Mouse (Mus musculus) right cerebral cortex, postnatal 10 days (tissue): ENCODE measurements around the gene Cnnm4.

Experiments
- DNase-seq, 2 experiments: peaks; one replicate each; pipeline ENCODE4 v3.0.0; 2021; ENCODE audit warnings: low spot score in 2 of 2

Gene Cnnm4

DNA sequence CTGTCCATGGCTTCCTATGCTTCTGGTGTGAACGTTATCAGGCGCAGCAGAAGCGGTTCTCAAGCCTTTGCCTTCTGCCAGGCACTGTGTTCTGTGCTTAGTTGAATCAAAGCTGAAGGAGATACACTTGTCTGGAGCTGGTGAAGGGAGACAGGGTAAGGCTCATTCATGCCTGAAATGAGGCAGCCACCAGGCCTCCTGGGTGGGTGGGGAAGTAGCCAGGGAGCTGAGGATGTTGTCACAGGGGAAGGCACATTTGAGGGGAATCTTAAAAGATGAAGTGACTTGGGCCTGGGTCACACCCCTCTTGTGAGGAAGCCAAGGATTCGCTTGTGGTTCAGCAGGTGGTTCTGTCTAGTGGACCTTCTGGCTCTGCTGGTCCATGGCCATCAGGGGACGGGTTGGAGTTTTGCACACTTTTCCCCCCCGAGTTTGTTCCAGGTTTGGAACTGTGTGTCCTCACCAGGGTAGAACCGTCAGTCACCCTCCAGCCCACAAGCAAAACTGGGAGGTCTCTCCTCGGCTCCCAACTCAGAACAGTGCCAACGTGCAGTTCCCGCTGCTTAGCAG is 1.9 kb downstream of the Cnnm4 start:
- DNase-seq, result peak in 1 of 2 experiments; percentile 33

DNA sequence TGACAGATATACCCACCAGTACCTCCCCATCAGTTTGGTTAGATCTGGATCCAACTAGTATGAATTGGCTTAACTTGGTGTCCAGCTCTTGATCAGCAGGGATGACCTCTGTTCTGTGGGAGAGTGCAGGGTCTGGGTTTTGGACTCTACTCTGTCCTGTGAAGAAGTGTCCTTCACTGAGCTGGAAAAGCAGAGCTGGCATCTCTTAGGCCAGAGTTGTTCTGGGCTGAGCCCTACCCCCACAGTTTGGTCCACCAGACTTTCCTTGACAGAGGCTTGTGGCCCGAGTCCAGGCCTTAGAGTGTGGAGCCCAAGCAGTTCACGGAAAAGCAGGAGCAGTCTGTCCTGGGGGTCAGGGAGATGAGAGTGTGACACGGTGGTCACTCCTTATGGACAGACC is 3.2 kb downstream of the Cnnm4 start:
- DNase-seq, result peak in 1 of 2 experiments; percentile 44

GRCm38 (mm10) chr1:36475480-36476110 is 4.2 kb downstream of the Cnnm4 start:
- DNase-seq, result no peak

DNA sequence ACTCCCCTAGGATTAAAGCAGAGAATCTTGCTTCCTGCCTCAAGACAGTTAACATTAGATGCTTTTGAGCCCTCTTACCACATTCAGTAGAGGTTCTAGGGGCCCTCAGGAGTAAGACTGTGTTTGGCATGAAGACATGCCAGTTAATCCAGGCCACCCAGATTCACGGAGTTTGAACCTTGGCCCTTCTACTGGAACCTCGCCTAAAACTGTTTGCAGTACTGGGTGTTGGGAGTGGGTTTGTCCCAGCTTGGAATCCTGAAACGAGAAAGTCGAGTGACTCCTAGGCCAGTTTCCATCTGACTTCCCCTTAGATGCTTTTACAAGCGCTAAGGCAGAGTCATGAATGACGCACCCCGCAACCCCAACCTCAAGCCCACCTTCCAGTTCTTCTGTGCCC is 5.0 kb downstream of the Cnnm4 start:
- DNase-seq, result no peak

GRCm38 (mm10) chr1:36478343-36478795 is 6.9 kb downstream of the Cnnm4 start:
- DNase-seq, result peak in 1 of 2 experiments; percentile 49

- DNase-seq, result no peak
These were observed 8.8 kb downstream of the Cnnm4 start for GRCm38 (mm10) chr1:36479903-36480899.

DNA sequence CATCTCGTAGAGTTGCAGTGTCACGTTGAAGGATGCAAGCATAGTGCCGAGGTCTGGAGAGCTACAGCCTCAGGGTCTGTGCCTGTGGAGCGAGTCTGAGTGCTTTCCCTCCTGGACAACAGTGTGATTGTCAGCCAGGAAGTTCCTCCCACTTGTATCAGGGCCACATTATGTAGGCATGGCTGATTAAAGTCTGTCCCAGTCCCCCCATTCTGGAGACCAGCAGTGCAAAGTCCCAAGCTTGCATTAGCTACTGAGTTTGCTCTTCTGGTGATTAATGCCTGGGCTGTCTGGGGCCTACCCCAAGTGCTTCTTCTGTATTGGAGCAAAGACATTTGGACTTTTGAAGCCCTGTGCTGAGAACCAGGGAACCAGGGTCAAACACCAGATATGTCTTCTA is 12.4 kb downstream of the Cnnm4 start:
- no peak for DNase-seq

DNA sequence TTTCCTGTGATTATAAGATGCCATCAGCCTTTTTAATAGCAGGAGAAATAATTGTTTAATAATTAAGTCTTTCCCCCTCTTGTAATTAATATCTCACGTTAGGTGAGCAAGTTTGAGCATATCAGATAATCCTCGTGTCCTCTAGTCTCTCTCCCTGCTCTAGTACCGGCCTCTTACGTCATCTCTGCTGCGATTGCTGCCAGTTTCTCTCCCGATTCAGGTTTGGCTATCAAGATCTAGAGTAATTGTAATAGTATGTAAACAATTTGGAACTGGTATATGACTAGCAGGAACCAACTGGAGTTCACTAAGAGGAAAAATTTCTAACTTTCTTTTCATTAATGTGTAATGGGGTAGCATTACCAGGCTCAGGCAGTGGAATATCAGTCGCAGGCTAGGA is 13.7 kb downstream of the Cnnm4 start:
- no peak for DNase-seq

GRCm38 (mm10) chr1:36487111-36487510 is 15.7 kb downstream of the Cnnm4 start:
- DNase-seq, result no peak

GRCm38 (mm10) chr1:36489661-36490060 is 18.2 kb downstream of the Cnnm4 start:
- DNase-seq, result no peak

- no peak for DNase-seq
These were observed 21.2 kb downstream of the Cnnm4 start for GRCm38 (mm10) chr1:36492416-36493139.

DNA sequence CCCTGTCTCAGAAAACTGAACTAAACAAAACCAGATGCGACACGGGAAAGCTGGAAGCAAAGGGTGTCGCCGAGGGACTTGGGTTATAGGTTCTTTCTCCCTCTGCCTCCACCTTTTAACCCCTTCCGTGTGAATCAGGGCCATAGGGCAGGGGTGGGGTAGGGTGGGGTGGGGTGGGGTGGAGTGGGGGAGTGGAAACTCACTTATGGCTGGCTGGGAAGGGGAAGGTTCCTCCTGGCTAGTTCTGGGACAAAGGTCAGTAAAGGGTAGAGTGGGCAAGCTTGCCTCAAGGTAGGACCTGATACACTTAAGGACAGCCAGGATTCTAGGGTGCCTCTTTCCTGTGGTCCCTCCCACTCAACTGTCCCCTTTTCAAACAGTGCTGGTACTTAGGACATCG is 21.9 kb downstream of the Cnnm4 start:
- no peak for DNase-seq

GRCm38 (mm10) chr1:36496719-36497118 is 25.3 kb downstream of the Cnnm4 start:
- peak in 1 of 2 experiments; percentile 58 for DNase-seq

DNA sequence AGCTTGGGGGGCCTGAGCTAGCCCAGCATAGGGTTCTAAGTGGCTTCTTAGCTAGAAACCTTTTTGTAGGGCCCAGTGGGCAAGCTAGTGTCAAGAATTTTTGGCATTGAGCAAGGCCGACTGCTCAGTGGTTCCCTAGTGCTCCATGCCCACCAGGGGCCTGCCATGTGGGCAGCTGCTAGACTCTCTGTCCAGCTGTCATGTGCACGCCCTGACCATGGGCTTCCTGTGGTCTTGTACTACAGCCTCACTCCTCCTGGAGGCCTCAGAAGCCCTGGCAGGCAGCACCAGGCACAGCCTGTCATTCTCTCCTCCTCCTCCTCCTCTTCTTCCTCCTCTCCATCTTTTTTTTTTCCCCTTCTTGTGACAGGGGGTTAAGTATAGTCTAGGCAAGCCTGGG is 25.9 kb downstream of the Cnnm4 start:
- no peak for DNase-seq

GRCm38 (mm10) chr1:36501261-36501660 is 29.8 kb downstream of the Cnnm4 start:
- peak in 1 of 2 experiments; percentile 81 for DNase-seq

GRCm38 (mm10) chr1:36508238-36508637 is 36.8 kb downstream of the Cnnm4 start:
- DNase-seq, result no peak

- DNase-seq, result peak; percentile 99 to 100
These were observed 40.0 kb downstream of the Cnnm4 start, which contains the start of gene Cnnm3 for GRCm38 (mm10) chr1:36511289-36512021. TSS of gene Cnnm3 (plus strand) at chr1:36511867.

DNA sequence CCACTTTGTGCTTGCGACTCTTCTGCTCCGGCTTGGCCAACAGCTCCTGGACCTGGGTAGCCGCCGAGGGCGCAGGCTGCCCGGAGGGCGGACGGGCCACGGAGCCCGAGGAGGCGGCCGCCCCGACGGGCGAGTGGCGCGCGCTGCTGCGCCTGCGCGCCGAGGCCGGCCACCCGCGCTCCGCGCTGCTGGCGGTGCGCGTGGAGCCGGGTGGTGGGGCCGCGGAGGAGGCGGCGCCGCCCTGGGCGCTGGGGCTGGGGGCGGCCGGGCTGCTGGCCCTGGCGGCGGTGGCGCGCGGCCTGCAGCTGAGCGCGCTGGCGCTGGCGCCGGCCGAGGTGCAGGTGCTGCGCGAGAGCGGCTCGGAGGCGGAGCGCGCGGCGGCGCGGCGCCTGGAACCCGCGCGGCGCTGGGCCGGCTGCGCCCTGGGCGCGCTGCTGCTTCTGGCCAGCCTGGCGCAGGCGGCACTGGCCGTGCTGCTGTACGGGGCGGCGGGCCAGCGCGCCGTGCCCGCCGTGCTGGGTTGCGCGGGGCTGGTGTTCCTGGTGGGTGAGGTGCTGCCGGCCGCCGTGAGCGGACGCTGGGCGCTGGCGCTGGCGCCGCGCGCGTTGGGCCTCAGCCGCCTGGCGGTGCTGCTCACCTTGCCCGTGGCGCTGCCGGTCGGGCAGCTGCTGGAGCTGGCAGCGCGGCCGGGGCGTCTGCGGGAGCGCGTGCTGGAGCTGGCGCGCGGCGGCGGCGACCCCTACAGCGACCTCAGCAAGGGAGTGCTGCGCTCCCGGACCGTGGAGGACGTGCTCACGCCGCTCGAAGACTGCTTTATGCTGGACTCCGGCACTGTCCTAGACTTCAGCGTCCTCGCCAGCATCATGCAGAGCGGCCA is 40.9 kb downstream of the Cnnm4 start:
- peak; percentile 57 to 61 for DNase-seq

- peak in 1 of 2 experiments; percentile 53 for DNase-seq
These were observed 41.5 kb downstream of the Cnnm4 start for GRCm38 (mm10) chr1:36512966-36513280.

GRCm38 (mm10) chr1:36513310-36513709 is 41.9 kb downstream of the Cnnm4 start:
- DNase-seq, result peak in 1 of 2 experiments; percentile 72
